Mouse (Mus musculus): ENCODE measurements around the gene Ssh2.

- TF ChIP-seq CTCF (conservative IDR thresholded peaks at IDR 0.05; ENCODE audit: low read length) (no peak), NANOG (IDR thresholded peaks at IDR 0.05; ENCODE audit: borderline replicate concordance, low read length) (no peak)
Observed at GRCm38 (mm10) chr11:77369188-77369840, 153.2 kb downstream of the Ssh2 start.
